Mouse (Mus musculus): ENCODE measurements around the gene Rsg1.

Gene Rsg1

GRCm38 (mm10) chr4:141248614-141248978 is 34.8 kb downstream of the Rsg1 start:
- no peak for DNase-seq

- no peak for DNase-seq
Observed at GRCm38 (mm10) chr4:141249383-141249782, 35.6 kb downstream of the Rsg1 start.

- DNase-seq = no peak
Observed at GRCm38 (mm10) chr4:141251071-141251470, 37.3 kb downstream of the Rsg1 start.

GRCm38 (mm10) chr4:141252641-141253040 is 38.9 kb downstream of the Rsg1 start:
- no peak for DNase-seq

- DNase-seq = peak; percentile 58 to 88
Observed at GRCm38 (mm10) chr4:141254234-141254633, 40.5 kb downstream of the Rsg1 start.

GRCm38 (mm10) chr4:141257440-141257839 is 43.7 kb downstream of the Rsg1 start:
- DNase-seq = no peak

GRCm38 (mm10) chr4:141259413-141259812 is 45.7 kb downstream of the Rsg1 start:
- DNase-seq = no peak

- DNase-seq = peak; percentile 74 to 83
Observed at GRCm38 (mm10) chr4:141260007-141260723, 46.4 kb downstream of the Rsg1 start.

GRCm38 (mm10) chr4:141262906-141263637 is 49.3 kb downstream of the Rsg1 start:
- no peak for DNase-seq

GRCm38 (mm10) chr4:141265979-141266637 is 52.4 kb downstream of the Rsg1 start:
- DNase-seq = no peak

- DNase-seq = no peak
Observed at GRCm38 (mm10) chr4:141267250-141267649, 53.5 kb downstream of the Rsg1 start.

GRCm38 (mm10) chr4:141267837-141268236 is 54.1 kb downstream of the Rsg1 start:
- DNase-seq = peak in 1 of 2 experiments; percentile 80

GRCm38 (mm10) chr4:141268350-141268749 is 54.6 kb downstream of the Rsg1 start:
- DNase-seq = no peak

GRCm38 (mm10) chr4:141269080-141269479 is 55.3 kb downstream of the Rsg1 start:
- DNase-seq = no peak

- no peak for DNase-seq
Observed at GRCm38 (mm10) chr4:141270201-141270940, 56.6 kb downstream of the Rsg1 start.

- DNase-seq = no peak
Observed at GRCm38 (mm10) chr4:141271228-141271627, 57.5 kb downstream of the Rsg1 start.

- peak; percentile 67 to 74 for DNase-seq
Observed at GRCm38 (mm10) chr4:141271721-141272120, 58.0 kb downstream of the Rsg1 start.

GRCm38 (mm10) chr4:141272878-141273277 is 59.1 kb downstream of the Rsg1 start:
- DNase-seq = peak; percentile 66 to 72

GRCm38 (mm10) chr4:141273296-141273695 is 59.5 kb downstream of the Rsg1 start:
- DNase-seq = peak; percentile 91 to 93

- no peak for DNase-seq
Observed at GRCm38 (mm10) chr4:141274485-141275341, 61.0 kb downstream of the Rsg1 start.

All from lung, postnatal 4 days (tissue).